Mouse (Mus musculus): ENCODE measurements at regions not wholly inside any gene's neighbourhood (a gene's known extent, or its start where the extent isn't known, plus 50 kb on each side); places are given as distances from the start of the nearest gene placed in this dataset.

GRCm38 (mm10) chr17:72782775-72783174, 53.5 kb upstream of the Ypel5 start:
- DNase-seq: no peak

- DNase-seq: peak; percentile 53 to 83
Observed at GRCm38 (mm10) chr17:72781786-72782185, 54.5 kb upstream of the Ypel5 start.

GRCm38 (mm10) chr17:72768266-72768665, 68.0 kb upstream of the Ypel5 start:
- no peak for DNase-seq

GRCm38 (mm10) chr17:72760937-72761336, 75.3 kb upstream of the Ypel5 start:
- no peak for DNase-seq

- DNase-seq: no peak
Observed at GRCm38 (mm10) chr17:72746411-72746810, 89.8 kb upstream of the Ypel5 start.

GRCm38 (mm10) chr17:72733006-72733405, 103.2 kb upstream of the Ypel5 start:
- no peak for DNase-seq

- DNase-seq: no peak
Observed at GRCm38 (mm10) chr17:72731691-72732090, 104.6 kb upstream of the Ypel5 start.

GRCm38 (mm10) chr17:72731175-72731574, 105.1 kb upstream of the Ypel5 start:
- no peak for DNase-seq

GRCm38 (mm10) chr17:72720753-72721152, 115.5 kb upstream of the Ypel5 start:
- peak; percentile 1 to 66 for DNase-seq

- DNase-seq: no peak
Observed at GRCm38 (mm10) chr17:72719618-72720017, 115.2 kb upstream of the Alk start.

GRCm38 (mm10) chr17:72691630-72692029, 87.2 kb upstream of the Alk start:
- DNase-seq: no peak

GRCm38 (mm10) chr17:72689606-72690005, 85.2 kb upstream of the Alk start:
- peak; percentile 45 to 47 for DNase-seq

- DNase-seq: peak; percentile 42 to 56
Observed at GRCm38 (mm10) chr17:72688800-72689199, 84.4 kb upstream of the Alk start.

GRCm38 (mm10) chr17:72674658-72675057, 70.2 kb upstream of the Alk start:
- DNase-seq: no peak

GRCm38 (mm10) chr17:72672010-72672409, 67.6 kb upstream of the Alk start:
- DNase-seq: no peak

GRCm38 (mm10) chr17:72666961-72667360, 62.5 kb upstream of the Alk start:
- DNase-seq: peak; percentile 23 to 24

GRCm38 (mm10) chr17:72661678-72662077, 57.3 kb upstream of the Alk start:
- peak in 1 of 2 experiments; percentile 8 for DNase-seq

GRCm38 (mm10) chr17:72658744-72659143, 54.3 kb upstream of the Alk start:
- DNase-seq: no peak

GRCm38 (mm10) chr17:72657826-72658225, 53.4 kb upstream of the Alk start:
- DNase-seq: peak; percentile 11 to 39
